Mouse (Mus musculus): ENCODE results near the gene Cep68. TPM values are rescaled to one million over a fixed set of nuclear protein-coding genes. Genes with fewer than 3 reads are reported as not detected.

The Cep68 gene
- polyA plus RNA-seq, 1 experiment from 2014 or later = 35.3 TPM

DNA sequence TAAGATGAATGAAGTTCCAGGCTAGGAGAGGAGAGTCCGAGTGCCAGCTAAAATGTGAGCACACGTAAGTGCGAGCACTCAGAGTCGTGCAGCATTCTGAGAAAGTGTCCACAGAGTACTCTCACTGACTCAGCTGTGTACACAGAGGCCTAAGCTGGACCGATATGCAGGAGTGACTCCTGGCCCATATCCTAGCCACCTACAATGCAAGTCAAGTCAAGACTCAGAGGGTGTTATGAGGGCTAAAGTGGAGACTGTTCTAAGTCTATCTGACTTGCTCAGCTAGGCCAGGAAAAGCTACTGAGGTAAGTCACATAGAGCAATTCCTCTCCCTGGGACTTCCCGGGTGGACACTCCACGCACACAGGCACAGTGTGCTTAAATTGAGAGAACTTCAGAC lies 12.2 kb downstream of the Cep68 start:
- Histone ChIP-seq H3K4me1 (ENCODE audit: control insufficient read depth, insufficient read depth, low read length) (no peaks in the 10 kb centered on the region), H3K9ac (ENCODE audit: low read length) (no peak overlapping the region), H3K9me3 (ENCODE audit: control insufficient read depth, low read length) (no peaks in the 10 kb centered on the region), H3K4me2 (ENCODE audit: low read depth) (no peak overlapping the region), H3K27me3 (ENCODE audit: control insufficient read depth, insufficient read depth, low read length) (no peaks in the 10 kb centered on the region), H3K4me3 (ENCODE audit: low read depth, low read length) (no peak overlapping the region), H3K36me3 (ENCODE audit: control insufficient read depth, insufficient read depth, low read length) (peaks cover 29% of the 10 kb centered on the region), H3K27ac (ENCODE audit: low read depth, low read length) (no peak overlapping the region)
- no peak for DNase-seq (ENCODE audit: low spot score)
- ATAC-seq (ENCODE audit: insufficient read depth, low FRiP score, low TSS enrichment) = no peak
- WGBS = 95% methylated on average over 7 of the region's 7 CpGs

DNA sequence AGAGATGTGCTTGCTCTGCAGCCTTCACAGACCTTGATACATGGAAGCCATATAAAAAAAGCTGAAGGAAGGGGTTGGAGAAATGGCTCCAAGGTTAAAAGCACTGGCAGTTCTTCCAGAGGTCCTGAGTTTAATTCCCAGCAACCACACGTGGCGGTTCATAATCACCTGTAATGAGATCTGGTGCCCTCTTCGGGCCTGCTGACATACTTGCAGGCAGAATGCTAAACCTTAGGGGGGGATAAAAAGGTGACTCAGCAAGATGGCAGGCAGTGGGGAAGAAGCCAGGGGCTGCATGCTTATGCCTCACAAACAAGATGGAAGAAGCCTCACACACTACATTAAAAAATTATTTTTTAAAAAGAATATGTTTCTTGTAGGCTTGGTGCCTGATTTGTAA lies 15.0 kb downstream of the Cep68 start:
- no peak for DNase-seq (ENCODE audit: low spot score)
- Histone ChIP-seq H3K9ac (ENCODE audit: low read length) (no peak overlapping the region), H3K4me3 (ENCODE audit: low read depth, low read length) (no peak overlapping the region), H3K4me1 (ENCODE audit: control insufficient read depth, insufficient read depth, low read length) (no peaks in the 10 kb centered on the region), H3K9me3 (ENCODE audit: control insufficient read depth, low read length) (no peaks in the 10 kb centered on the region), H3K36me3 (ENCODE audit: control insufficient read depth, insufficient read depth, low read length) (peaks cover 26% of the 10 kb centered on the region), H3K4me2 (ENCODE audit: low read depth) (no peak overlapping the region), H3K27ac (ENCODE audit: low read depth, low read length) (no peak overlapping the region), H3K27me3 (ENCODE audit: control insufficient read depth, insufficient read depth, low read length) (no peaks in the 10 kb centered on the region)
- WGBS = 67% methylated on average over 3 of the region's 3 CpGs
- no peak for ATAC-seq (ENCODE audit: insufficient read depth, low FRiP score, low TSS enrichment)

DNA sequence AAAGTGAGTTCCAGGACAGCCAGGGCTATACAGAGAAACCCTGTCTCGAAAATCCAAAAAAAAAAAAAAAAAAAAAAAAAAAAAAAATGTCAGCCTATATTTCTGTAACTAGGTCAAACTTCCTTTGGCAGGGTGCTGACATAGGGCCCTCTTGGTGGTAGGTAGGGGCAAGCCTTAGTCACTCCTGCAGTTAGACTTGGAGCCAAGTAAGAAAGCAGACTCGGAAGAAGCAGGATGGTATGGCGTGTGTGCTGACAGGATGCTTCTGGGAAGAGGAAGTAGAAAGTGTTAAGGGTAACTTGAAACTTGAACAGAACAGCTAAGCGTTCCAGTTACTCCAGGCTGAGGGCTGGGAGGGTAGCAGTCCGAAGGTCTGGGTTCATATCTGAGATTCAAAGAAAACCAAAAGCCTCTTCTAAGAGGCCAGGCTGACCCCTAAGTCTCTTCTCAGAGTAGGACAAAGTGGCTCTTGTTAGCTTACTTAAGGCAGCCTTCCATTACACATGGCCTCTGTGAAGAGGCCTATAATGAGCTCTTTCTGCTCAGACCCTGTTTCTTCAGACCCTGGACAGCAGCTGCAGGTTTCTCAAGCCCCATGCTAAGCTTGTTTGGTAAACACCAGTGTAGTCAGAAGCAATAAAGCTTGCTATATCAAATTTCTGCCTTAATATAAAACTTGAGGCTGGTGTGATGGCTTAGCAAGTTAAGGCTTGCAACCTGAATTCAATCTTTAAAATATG lies 17.0 kb downstream of the Cep68 start:
- Histone ChIP-seq H3K4me1 (ENCODE audit: control insufficient read depth, insufficient read depth, low read length) (no peaks in the 10 kb centered on the region), H3K4me2 (ENCODE audit: low read depth) (no peak overlapping the region), H3K36me3 (ENCODE audit: control insufficient read depth, insufficient read depth, low read length) (peaks cover 20% of the 10 kb centered on the region), H3K27me3 (ENCODE audit: control insufficient read depth, insufficient read depth, low read length) (no peaks in the 10 kb centered on the region), H3K4me3 (ENCODE audit: low read depth, low read length) (no peak overlapping the region), H3K27ac (ENCODE audit: low read depth, low read length) (no peak overlapping the region), H3K9ac (ENCODE audit: low read length) (no peak overlapping the region), H3K9me3 (ENCODE audit: control insufficient read depth, low read length) (no peaks in the 10 kb centered on the region)
- DNase-seq (ENCODE audit: low spot score) = no peak
- 79% methylated on average over 4 of the region's 5 CpGs for WGBS
- no peak for ATAC-seq (ENCODE audit: insufficient read depth, low FRiP score, low TSS enrichment)

DNA sequence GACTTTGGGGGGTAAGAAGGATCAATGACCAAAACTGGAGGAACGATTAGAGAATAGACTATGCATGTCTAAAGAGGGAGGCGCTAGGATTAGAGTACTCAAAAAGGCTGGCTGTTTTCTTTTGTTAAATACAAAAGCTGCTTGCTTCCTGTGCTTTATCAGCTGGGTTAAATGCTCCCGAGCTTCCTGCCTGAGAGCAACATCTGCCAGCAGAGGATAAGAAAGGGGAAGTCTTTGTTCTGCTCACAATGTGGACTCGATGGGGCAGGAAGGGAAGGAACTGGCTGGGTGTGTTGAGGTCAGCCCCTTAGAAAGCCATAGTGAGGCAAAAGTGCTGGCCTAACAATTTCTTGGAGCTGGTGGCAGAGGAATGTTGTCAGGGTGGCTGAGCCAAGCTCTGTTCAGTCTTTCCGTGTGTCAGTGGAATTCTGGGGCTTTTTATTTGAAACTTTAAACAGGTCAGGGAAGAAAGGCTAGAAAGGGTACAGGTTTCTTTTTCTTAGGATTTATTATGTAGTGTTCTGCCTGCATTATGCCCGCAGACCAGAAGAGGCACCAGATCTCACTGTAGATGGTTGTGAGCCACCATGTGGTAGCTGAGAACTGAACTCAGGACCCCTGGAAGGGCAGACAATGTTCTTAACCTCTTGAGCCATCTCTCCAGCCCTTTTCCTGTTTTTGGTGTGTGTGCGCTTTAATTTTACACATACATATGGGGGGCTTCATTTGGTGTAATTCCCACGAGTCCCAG lies 17.9 kb downstream of the Cep68 start:
- 52% methylated on average over 8 of the region's 8 CpGs for WGBS
- H3K9me3 ChIP-seq (ENCODE audit: control insufficient read depth, low read length) = no peaks in the 10 kb centered on the region
- no peaks in the 10 kb centered on the region for H3K27me3 ChIP-seq (ENCODE audit: control insufficient read depth, insufficient read depth, low read length)
- ATAC-seq (ENCODE audit: insufficient read depth, low FRiP score, low TSS enrichment) (0 out of 2 replicates have a peak, but pooled peaks have one; percentile 20), DNase-seq (ENCODE audit: low spot score) (peak; percentile 19)
- H3K4me3 ChIP-seq (ENCODE audit: low read depth, low read length) = no peak overlapping the region
- H3K36me3 ChIP-seq (ENCODE audit: control insufficient read depth, insufficient read depth, low read length) = peaks cover 15% of the 10 kb centered on the region
- no peak overlapping the region for H3K27ac ChIP-seq (ENCODE audit: low read depth, low read length)
- no peak overlapping the region for H3K4me2 ChIP-seq (ENCODE audit: low read depth)
- H3K4me1 ChIP-seq (ENCODE audit: control insufficient read depth, insufficient read depth, low read length) = no peaks in the 10 kb centered on the region
- H3K9ac ChIP-seq (ENCODE audit: low read length) = no peak overlapping the region

DNA sequence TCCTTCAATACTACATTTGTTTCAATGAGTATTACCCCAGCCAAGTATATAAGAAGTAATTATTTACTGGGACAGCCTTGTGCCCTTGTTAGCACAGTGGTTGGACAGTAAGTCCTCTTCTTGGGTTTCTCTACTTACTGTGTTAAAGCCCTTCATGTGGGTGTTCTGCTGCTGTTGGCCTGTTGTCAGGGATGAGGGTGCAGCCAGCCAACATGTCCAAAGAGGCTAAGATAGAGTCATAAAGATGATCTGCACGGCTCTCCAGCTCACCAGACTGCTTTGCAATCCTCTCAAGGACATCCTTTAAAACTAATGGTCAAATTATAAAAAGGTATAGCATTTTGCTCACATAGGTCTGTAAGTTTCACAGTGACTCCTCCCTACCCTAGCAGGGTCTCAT lies 18.9 kb downstream of the Cep68 start:
- Histone ChIP-seq H3K27ac (ENCODE audit: low read depth, low read length) (no peak overlapping the region), H3K36me3 (ENCODE audit: control insufficient read depth, insufficient read depth, low read length) (peaks cover 15% of the 10 kb centered on the region), H3K9ac (ENCODE audit: low read length) (no peak overlapping the region), H3K4me3 (ENCODE audit: low read depth, low read length) (no peak overlapping the region), H3K4me1 (ENCODE audit: control insufficient read depth, insufficient read depth, low read length) (no peaks in the 10 kb centered on the region), H3K4me2 (ENCODE audit: low read depth) (no peak overlapping the region), H3K27me3 (ENCODE audit: control insufficient read depth, insufficient read depth, low read length) (no peaks in the 10 kb centered on the region), H3K9me3 (ENCODE audit: control insufficient read depth, low read length) (no peaks in the 10 kb centered on the region)
- DNase-seq (ENCODE audit: low spot score) (no peak), ATAC-seq (ENCODE audit: insufficient read depth, low FRiP score, low TSS enrichment) (no peak)
- WGBS = 100% methylated on average over 1 of the region's 1 CpGs

DNA sequence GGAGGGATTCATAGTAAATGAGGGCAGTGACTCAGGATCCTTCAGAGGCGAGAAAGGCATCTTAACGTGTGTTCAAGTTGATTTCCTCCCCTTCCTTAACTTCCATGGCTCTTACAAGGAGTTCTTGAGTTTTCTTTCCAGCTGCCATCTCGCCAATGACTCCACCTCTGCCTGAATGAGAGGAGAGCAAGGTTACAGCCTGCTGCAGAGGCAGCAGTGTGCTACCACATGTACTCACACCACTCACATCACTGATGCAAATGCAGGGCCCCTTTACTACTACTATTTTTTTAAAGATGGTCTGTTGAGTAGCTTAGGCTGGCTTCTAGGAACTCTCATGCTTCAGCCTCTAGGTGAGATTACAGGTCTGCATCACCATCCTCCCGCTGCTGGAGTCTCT lies 19.9 kb downstream of the Cep68 start:
- 87% methylated on average over 4 of the region's 4 CpGs for WGBS
- Histone ChIP-seq H3K9ac (ENCODE audit: low read length) (no peak overlapping the region), H3K27me3 (ENCODE audit: control insufficient read depth, insufficient read depth, low read length) (no peaks in the 10 kb centered on the region), H3K27ac (ENCODE audit: low read depth, low read length) (no peak overlapping the region), H3K4me2 (ENCODE audit: low read depth) (no peak overlapping the region), H3K4me1 (ENCODE audit: control insufficient read depth, insufficient read depth, low read length) (no peaks in the 10 kb centered on the region), H3K4me3 (ENCODE audit: low read depth, low read length) (no peak overlapping the region), H3K36me3 (ENCODE audit: control insufficient read depth, insufficient read depth, low read length) (peaks cover 13% of the 10 kb centered on the region), H3K9me3 (ENCODE audit: control insufficient read depth, low read length) (no peaks in the 10 kb centered on the region)
- ATAC-seq (ENCODE audit: insufficient read depth, low FRiP score, low TSS enrichment) (no peak), DNase-seq (ENCODE audit: low spot score) (no peak)

DNA sequence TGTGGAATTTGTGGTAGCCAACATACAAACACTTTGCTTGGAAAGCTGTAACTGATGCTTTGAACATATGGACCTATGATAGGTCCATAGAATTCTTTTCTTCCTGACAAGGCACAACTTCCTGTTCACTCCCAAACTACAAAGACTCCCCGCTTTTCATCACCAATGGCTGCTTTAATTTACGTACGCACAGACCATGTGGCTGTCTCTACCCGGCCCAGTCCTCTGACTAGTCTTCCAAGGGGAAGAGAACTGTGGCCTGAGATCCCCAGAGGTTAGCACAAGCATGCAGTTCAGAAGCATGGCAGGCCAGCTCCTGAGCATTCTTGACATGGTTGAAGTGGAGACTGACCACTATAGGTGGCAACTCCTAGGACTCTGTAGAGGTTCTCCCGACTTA lies 20.6 kb downstream of the Cep68 start:
- H3K4me1 ChIP-seq (ENCODE audit: control insufficient read depth, insufficient read depth, low read length) = no peaks in the 10 kb centered on the region
- H3K27ac ChIP-seq (ENCODE audit: low read depth, low read length) = no peak overlapping the region
- WGBS = 82% methylated on average over 5 of the region's 5 CpGs
- no peak for DNase-seq (ENCODE audit: low spot score)
- no peak for ATAC-seq (ENCODE audit: insufficient read depth, low FRiP score, low TSS enrichment)
- no peak overlapping the region for H3K4me3 ChIP-seq (ENCODE audit: low read depth, low read length)
- H3K9me3 ChIP-seq (ENCODE audit: control insufficient read depth, low read length) = no peaks in the 10 kb centered on the region
- H3K36me3 ChIP-seq (ENCODE audit: control insufficient read depth, insufficient read depth, low read length) = peaks cover 9% of the 10 kb centered on the region
- H3K4me2 ChIP-seq (ENCODE audit: low read depth) = no peak overlapping the region
- H3K27me3 ChIP-seq (ENCODE audit: control insufficient read depth, insufficient read depth, low read length) = no peaks in the 10 kb centered on the region
- H3K9ac ChIP-seq (ENCODE audit: low read length) = no peak overlapping the region

DNA sequence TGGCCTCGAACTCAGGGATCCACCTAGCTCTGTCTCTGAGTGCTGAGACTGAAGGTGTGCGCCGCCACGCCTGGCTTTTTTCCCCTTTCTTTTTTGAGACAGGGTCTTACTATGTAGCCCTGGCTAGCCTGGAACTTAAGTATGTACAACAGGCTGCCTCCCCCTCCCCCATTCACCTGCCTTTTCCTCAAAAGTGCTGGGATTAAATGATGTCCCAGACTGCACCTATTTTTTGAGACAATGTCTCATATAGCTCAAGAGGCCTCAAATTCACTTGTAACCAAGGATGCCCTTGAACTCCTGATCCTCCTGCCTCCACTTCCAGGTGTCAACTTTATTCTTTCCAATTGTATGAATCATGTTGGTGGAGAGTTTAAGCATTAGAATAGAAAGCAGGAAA lies 23.3 kb downstream of the Cep68 start:
- ATAC-seq (ENCODE audit: insufficient read depth, low FRiP score, low TSS enrichment) (no peak), DNase-seq (ENCODE audit: low spot score) (no peak)
- WGBS = 98% methylated on average over 4 of the region's 4 CpGs
- Histone ChIP-seq H3K9ac (ENCODE audit: low read length) (no peak overlapping the region), H3K27ac (ENCODE audit: low read depth, low read length) (no peak overlapping the region), H3K4me3 (ENCODE audit: low read depth, low read length) (no peak overlapping the region), H3K9me3 (ENCODE audit: control insufficient read depth, low read length) (no peaks in the 10 kb centered on the region), H3K4me1 (ENCODE audit: control insufficient read depth, insufficient read depth, low read length) (no peaks in the 10 kb centered on the region), H3K27me3 (ENCODE audit: control insufficient read depth, insufficient read depth, low read length) (no peaks in the 10 kb centered on the region), H3K36me3 (ENCODE audit: control insufficient read depth, insufficient read depth, low read length) (peaks cover 7% of the 10 kb centered on the region), H3K4me2 (ENCODE audit: low read depth) (no peak overlapping the region)

DNA sequence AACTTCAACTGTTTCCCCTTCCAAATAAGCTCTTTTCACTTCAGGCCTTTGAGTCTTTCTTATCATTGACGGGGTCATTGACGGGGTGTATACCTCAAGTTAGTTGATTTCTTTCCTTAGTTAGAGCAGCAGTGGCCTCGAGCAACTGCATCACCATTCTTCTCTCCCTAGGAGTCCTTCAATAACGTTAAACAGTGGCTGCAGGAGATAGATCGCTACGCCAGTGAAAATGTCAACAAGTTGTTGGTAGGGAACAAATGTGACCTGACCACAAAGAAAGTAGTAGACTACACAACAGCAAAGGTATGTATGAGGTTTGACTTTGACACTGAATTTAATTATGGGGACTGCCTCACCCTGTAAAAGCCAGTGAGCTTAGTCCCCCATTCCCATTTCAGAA lies 25.0 kb downstream of the Cep68 start:
- H3K4me3 ChIP-seq (ENCODE audit: low read depth, low read length) = no peak overlapping the region
- H3K9me3 ChIP-seq (ENCODE audit: control insufficient read depth, low read length) = no peaks in the 10 kb centered on the region
- H3K4me2 ChIP-seq (ENCODE audit: low read depth) = no peak overlapping the region
- no peak overlapping the region for H3K27ac ChIP-seq (ENCODE audit: low read depth, low read length)
- no peaks in the 10 kb centered on the region for H3K27me3 ChIP-seq (ENCODE audit: control insufficient read depth, insufficient read depth, low read length)
- H3K9ac ChIP-seq (ENCODE audit: low read length) = no peak overlapping the region
- WGBS = 91% methylated on average over 6 of the region's 6 CpGs
- no peaks in the 10 kb centered on the region for H3K4me1 ChIP-seq (ENCODE audit: control insufficient read depth, insufficient read depth, low read length)
- H3K36me3 ChIP-seq (ENCODE audit: control insufficient read depth, insufficient read depth, low read length) = peaks cover 2% of the 10 kb centered on the region
- ATAC-seq (ENCODE audit: insufficient read depth, low FRiP score, low TSS enrichment) (no peak), DNase-seq (ENCODE audit: low spot score) (no peak)

All from neural tube, embryonic 11.5 days (tissue).